Mouse (Mus musculus): ENCODE results near the gene Muc13. TPM values are rescaled to one million over a fixed set of nuclear protein-coding genes. Genes with fewer than 3 reads are reported as not detected.

The Muc13 gene
- polyA plus RNA-seq, 1 experiment from 2014 or later = 0.07 TPM

GRCm38 (mm10) chr16:33863208-33863751 is 69.4 kb downstream of the Muc13 start:
- WGBS = 89% methylated on average over 5 of the region's 5 CpGs
- Histone ChIP-seq H3K9ac (replicated peaks; ENCODE audit: low read depth, low read length) (no peak overlapping the region), H3K36me3 (ENCODE audit: control insufficient read depth, insufficient read depth, low read length) (no peaks in the 10 kb centered on the region), H3K4me2 (ENCODE audit: low read depth, low read length) (no peak overlapping the region), H3K9me3 (ENCODE audit: control insufficient read depth, low read length) (no peaks in the 10 kb centered on the region), H3K4me1 (ENCODE audit: control insufficient read depth, insufficient read depth, low read length) (peaks cover 9% of the 10 kb centered on the region; the same call in 1 of the 2 replicates), H3K27me3 (ENCODE audit: control insufficient read depth, insufficient read depth, low read length) (no peaks in the 10 kb centered on the region), H3K4me3 (ENCODE audit: low read depth, low read length) (no peak overlapping the region), H3K27ac (ENCODE audit: low read depth, low read length) (no peak overlapping the region)
- no peak for ATAC-seq (ENCODE audit: low read depth)

Other genes with a start within 250 kb of the Muc13 start
- 4.6 and 9.7 TPM in 2 replicates for gene Heg1, start 109.7 kb upstream of the Muc13 start, polyA plus RNA-seq (2014; fragmentation: Nextera tagmentation; extraction: Ambion mirVana)
- 13.8 and 22.0 TPM in 2 replicates for gene Itgb5, start 35.6 kb downstream of the Muc13 start, polyA plus RNA-seq (2014; fragmentation: Nextera tagmentation; extraction: Ambion mirVana)
- 24.5 and 25.5 TPM in 2 replicates for gene Umps, start 173.0 kb downstream of the Muc13 start, polyA plus RNA-seq (2014; fragmentation: Nextera tagmentation; extraction: Ambion mirVana)